ENCODE assay signal across 19 mouse cellular contexts in genomic region chr12:12635308-12635707, GRCm38 (mm10).
"Had no signal": no experiment of that assay in that cellular context is flagged by ENCODE, and none has a peak within 500 bp of the region (broad histone marks: within the 10 kb centered on the region; RNA-seq: fewer than 3 reads in every experiment).

No protein-coding gene starts in this region.

- H3K9ac ChIP-seq: liver, embryonic 13.5 days; neural tube, embryonic 12.5 days; stomach, embryonic 15.5 days had no signal

- H3K27me3 ChIP-seq: liver, embryonic 13.5 days; neural tube, embryonic 12.5 days; stomach, embryonic 15.5 days had no signal

- DNase-seq: kidney, adult 18-20 months; kidney, adult 9 months; kidney, postnatal 25 days; layer of hippocampus, postnatal 36 days; liver, embryonic 13.5 days; lung, adult 2 months; lung, postnatal 14 days; midbrain, embryonic 14.5 days; retina, postnatal 1 day; right cerebral cortex, postnatal 25 days; spleen, adult 18-20 months; thymus, postnatal 25 days had no signal

- H3K4me3 ChIP-seq: layer of hippocampus, adult 2 months; left cerebral cortex, adult 2 months; liver, embryonic 13.5 days; neural tube, embryonic 12.5 days; stomach, embryonic 15.5 days had no signal

- H3K4me2 ChIP-seq: liver, embryonic 13.5 days; neural tube, embryonic 12.5 days; stomach, embryonic 15.5 days had no signal

- H3K9me3 ChIP-seq: liver, embryonic 13.5 days; neural tube, embryonic 12.5 days; stomach, embryonic 15.5 days had no signal

- H3K4me1 ChIP-seq: liver, embryonic 13.5 days; neural tube, embryonic 12.5 days; stomach, embryonic 15.5 days had no signal

- H3K36me3 ChIP-seq: liver, embryonic 13.5 days; neural tube, embryonic 12.5 days; stomach, embryonic 15.5 days had no signal

- H3K27ac ChIP-seq: kidney, postnatal 0 days; layer of hippocampus, adult 2 months; left cerebral cortex, adult 2 months; liver, embryonic 13.5 days; macrophage; neural tube, embryonic 12.5 days; stomach, embryonic 15.5 days had no signal

- ATAC-seq: intestine, embryonic 16.5 days had no signal
